Mouse (Mus musculus): ENCODE data around the gene Tmem151b. TPM values are rescaled to one million over a fixed set of nuclear protein-coding genes. Genes with fewer than 3 reads are reported as not detected.

Gene Tmem151b
- under 1 TPM in 1 of 2 experiments, not detected in 1; 0.08 TPM for total RNA-seq (2021)

DNA sequence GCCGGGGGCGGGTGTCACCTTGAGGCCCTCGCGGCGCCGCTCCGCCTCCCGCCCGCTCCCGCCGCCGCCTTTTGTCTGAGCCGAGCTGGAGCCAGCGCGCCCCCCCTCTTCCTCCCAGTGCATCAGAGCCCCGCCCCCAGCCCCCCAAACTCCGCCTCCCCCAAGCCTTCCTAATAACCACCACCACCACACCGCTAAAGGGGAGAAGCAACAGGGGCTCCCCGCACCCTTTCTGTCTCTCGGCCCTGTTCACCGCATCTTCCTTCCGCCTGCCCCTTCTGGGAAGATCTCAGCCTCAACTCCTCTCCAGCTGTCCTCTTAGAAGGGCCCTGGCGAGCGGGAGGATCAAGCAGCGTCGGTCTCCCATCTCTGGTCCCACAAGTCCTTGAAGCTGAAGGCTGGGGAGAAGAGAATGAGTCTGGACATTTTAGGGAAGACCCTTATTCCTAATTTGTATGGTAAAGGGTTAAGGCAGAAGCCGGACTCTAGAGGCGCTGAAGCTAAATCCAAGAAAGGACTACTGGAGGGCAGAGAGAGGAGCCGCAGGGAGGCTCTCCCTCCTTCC lies at the start of gene Tmem151b:
Gene Tmem151b (minus strand): TSS at position 61 of the 565 bp plus-strand sequence.
- intact Hi-C loops (cut with DNase I), result no loop called here
- no peak for DNase-seq

DNA sequence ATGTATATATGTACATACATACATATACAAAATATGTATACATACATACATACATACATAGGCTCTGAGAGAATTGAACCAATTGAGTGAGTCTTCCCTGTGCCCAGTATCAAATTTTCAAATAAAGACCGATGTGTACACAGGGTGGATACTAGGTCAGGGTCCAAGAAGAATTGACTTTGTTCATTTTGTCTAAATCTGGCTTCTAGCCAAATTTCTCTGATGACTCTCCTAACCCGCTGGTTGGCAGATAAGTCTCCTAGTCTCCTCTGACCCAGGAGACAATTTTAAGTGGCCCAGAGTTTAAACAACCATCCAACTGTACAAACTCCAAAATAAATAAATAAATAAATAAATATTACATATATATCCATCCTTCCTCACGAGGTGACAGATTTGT lies 49.4 kb upstream of the Tmem151b start:
- intact Hi-C loops (cut with DNase I), result no loop called here
- no peak for DNase-seq

DNA sequence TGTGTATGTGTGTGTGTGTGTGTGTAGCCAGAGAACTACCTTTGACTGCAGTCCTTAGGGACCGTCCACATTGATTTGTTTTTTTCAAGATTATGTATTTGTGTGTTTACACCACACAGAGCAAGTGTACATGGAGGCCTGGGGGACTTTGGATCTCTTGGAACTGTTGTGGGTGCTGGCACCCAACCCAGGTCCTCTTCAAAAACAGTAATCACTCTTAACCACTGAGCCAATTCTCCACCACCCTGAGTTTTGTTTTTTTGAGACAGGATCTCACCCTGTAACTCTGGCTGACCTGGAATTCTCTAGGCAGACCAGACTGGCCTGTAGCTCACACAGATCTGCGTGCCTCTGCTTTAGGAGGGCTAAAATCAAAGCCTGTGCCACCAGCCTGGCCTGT lies 48.9 kb upstream of the Tmem151b start:
- intact Hi-C loops (cut with DNase I), result no loop called here
- DNase-seq, result no peak

DNA sequence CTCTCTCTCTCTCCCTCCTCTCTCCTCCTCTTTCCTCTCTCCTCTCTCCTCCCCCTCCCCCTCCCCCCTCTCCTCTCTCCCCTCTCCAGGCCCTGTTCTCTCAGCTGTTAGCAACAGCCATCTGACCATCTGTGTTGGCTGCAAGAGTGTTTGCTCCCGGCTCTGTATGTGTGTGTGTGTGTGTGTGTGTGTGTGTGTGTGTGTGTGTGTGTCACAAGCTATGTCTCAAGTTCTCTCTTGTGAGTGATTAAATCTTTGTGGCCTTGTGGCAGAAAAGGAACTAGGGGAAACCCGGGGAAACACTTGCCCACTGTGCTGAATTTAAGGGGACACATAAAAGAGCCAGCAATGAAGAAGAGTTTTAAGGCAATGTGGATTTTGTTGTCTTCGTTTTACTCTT lies 48.3 kb upstream of the Tmem151b start:
- DNase-seq, result peak in 1 of 2 experiments; percentile 57
- intact Hi-C loops (cut with DNase I), result no loop called here

DNA sequence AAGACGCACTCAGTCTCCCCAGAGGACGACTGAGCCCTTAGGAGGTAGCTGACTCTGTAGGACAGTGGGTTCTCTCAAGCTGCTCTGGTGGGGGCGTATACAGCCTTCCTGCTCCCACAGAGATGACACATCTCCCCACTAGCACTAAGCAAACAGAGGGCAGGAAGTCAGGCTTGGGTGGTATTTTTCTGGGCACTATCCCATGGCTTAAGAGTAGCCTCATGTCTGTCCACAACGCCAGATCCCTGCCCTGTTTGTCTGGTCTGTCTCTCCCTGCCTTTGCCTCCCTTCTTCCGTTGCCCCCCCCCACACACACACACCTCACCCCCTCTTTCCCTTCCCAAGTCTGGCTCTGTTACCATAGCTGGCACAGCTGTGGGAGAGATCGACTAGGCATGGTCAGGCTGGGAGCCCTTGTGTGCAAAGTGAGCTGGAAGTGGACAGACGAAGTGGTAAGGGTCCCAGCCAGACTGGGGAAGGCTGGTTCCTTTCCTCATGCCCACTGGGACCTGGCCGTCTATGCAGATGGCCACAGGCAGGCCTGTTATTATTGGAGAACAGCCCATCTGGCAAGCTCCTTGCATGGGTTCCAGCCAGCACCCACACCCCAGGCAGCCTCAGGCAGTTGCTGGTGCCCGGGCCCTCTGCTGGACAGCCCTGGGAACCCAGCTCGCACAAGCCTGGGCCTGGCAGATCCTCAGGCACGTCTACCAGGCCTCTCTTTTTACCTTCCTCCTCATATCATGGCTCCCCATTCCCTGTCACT lies 47.3 kb upstream of the Tmem151b start:
- DNase-seq, result peak; percentile 80 to 85
- intact Hi-C loops (cut with DNase I), result no loop called here

DNA sequence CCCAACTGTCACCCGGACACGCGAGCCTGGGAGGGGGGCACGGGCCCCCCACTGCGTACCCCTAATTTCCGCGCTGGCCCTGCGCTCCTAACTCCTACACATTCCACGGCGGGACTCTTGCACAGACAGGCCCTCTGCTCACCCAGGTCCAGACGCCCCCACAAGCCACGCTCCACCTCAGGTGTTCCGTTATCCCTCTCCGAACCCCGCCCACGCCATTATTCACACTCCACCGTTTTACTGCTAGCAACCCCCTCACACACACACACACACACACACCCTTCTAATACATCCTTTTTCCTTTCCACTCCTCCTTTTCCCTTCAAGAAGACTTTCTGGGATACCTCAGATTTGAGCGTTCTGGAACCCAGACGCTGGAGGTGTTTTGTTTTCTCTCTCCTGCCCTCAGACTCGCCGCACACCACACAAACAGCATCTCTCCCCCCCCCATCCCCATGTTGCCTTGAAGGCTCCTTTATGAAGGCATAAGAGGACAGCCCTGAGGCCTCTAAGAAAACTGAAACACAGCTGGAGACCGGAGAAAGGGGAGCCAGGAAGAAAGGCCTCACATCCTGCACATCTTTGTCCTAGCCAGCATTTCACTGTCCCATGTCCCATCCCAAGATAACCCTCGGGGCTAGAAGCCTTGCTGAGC lies 46.4 kb upstream of the Tmem151b start:
- intact Hi-C loops (cut with DNase I), result no loop called here
- peak in 1 of 2 experiments; percentile 38 for DNase-seq

DNA sequence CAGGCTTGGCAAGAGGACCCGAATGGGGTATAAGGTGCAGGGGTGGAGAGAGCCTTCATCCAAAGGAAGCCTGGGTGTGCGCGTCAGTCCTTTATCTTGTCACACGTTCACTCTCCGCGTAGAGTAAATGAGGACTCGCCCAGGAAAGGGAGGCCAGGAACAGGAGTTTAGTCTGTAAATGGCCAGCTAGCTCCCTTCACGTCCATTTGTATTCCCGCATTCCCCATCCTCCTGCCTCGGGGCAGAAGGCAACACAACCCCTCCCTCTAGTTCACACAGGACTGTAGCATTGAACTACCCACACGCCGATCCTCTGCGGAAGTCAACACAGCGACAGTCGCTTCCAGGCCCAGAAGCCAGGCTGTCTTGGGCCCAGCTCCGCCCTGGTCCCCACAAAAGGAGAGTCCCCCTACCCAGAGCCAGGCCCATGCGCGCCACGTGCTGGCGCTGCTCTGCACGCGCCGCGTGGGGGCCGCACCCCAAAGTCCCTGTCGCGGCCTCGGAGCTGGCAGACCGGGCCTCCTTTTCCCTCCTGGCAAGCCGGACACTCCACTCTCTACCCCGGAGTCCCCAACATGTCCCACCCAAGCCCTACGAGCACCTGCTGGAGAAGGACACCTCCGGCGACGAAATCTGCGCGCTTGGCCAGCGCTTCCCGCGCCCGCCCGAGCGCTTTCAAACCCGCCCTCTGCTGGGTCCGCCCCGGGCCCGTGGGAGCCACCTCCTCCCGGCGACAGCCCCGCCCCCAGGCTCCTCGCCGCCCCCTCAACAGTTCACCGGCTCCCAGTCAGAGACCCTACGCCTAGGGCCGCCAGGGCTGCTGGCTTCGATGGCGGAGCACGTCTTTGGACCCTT lies 45.6 kb upstream of the Tmem151b start:
- peak; percentile 83 to 87 for DNase-seq
- intact Hi-C loops (cut with DNase I), result no loop called here

DNA sequence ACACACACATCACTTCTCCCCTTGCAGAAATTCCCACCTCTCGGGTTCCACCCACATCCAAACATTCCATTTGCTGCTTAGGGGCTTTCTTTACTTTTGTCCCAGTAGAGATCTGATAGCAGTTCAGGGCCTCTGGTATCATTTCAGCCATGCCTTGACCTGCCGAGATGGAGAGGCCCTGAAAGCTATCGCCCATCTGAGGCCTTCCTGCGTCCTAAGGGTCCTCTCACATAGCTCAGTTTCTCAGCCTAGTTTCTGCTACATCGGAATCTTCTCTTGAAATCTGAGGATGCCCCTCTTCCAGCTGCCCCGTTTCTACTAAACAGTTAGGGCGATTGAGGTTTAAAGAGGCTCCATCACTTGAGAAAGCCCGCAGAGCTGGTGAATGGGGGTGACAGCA lies 44.7 kb upstream of the Tmem151b start:
- intact Hi-C loops (cut with DNase I), result no loop called here
- no peak for DNase-seq

DNA sequence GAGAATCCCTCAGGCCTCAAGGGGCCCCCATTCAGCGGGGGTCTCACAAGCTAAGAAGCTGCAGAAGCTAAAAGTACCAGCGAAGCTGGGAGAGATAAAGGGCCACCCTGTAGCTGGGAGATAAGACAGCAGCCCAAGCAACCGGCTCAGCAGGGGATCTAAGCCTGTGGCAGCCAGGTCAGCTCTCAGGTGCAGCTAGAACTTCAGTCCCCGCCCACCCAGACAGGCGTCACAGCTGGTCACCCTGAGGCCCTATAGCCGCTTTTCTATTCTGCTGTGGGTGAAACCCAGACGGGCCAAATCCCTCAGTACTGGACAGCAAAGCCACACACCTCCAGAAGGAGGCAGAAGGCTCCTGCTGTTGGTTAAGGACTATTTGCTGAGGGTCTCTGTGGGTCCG lies 44.0 kb upstream of the Tmem151b start:
- intact Hi-C loops (cut with DNase I), result no loop called here
- no peak for DNase-seq

DNA sequence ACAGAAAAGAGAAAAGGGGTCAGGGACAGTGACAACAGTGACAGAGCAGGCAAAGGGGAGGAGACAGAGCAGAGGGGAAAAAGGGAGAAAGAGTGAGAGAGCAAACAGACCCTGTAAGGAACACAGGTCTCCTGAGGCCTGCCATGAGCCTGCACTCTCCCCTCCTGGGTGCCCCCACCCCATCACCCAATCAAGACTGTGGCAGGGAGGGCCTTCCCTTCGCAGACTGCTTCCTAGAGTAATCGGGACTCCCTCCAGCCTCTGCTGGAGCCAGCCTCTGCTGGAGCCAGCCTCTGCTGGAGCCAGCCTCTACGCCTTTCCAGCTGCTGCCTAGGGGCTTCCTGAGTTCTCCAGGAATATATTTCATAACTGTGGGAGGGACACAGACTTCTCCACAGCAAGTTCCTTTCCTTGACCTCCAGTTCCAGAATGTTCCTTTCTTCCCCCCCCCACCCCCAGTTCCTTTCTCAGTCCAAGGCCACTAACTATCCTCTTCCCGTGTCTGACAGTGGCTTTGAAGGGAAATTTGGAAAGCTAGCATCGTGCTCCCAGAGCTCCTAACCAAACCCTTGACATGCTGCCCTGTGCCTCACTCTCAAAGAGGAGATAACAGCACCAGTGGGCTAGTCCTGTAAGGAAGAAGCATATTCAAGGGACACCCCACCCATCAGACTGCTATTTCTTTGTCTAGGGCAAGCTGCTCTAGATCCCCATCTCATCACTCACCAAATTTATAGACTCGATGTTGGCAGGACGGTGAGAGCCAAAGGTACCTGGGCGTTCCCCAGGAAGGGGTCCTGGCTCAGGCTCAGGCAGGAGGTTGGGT lies 43.3 kb upstream of the Tmem151b start:
- peak; percentile 67 to 78 for DNase-seq
- intact Hi-C loops (cut with DNase I), result no loop called here

DNA sequence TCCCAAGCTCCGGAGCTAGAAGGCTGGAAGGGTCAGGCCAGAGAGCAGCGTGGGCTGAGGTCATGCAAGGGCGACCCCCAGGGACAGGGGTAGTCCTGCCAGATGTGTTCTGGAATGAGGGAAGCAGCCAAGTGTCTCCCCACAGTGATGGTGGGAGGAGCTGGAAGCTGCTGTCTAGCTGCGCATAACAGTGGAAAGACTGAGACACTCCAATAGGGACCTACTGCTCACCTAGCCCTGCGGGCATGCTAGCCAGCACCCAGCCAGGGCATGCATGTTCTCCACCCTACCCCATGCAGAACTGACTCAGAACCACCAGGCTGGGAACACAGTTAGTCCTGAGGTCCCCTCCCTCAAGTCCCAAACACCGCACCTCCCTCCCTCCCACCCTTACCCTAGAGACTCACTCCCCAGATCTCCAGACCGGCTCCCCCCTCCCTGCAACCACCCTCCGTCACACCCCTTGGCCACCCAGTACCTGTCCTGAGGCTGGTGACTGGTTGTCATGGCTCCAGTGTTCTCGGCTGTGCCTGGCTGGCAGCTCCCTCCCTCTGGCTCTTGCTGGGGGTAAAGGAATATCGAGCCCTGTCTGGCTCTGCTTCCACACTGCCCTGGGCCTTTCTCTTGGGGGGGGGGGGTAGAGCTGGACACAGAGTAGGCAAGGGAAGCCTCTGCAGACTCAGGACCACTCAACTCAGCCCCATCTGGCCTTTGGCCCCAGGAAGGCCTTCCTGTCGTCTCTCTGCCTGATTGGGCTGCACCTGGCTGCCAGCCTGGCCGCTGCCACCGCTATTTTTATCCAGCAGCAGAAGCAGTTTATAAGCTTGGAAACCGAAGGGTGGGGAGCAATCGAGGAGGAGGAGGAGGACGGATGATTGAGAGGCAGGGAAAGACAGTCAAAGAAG lies 42.5 kb upstream of the Tmem151b start:
- peak; percentile 69 to 77 for DNase-seq
- intact Hi-C loops (cut with DNase I), result no loop called here

DNA sequence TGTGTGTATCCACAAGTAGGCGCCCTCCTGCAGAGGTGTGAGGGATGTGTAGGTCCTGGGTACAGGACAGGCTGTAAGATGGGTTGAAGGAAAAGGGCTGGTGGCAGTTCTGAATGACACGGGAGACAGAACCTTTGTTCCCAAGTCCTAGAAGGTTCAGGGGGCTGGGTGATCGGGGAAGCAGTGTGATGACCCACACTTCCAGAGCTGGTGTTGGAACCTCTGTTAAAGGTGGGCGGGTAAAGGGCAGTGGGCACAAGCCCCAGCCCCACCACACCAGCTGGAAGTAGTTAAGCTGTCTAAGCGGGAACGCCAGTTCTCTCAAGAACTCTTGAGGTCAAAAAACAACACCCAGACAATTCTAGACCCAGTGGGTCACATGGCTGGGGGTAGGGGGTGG lies 40.9 kb upstream of the Tmem151b start:
- DNase-seq, result no peak
- intact Hi-C loops (cut with DNase I), result no loop called here

DNA sequence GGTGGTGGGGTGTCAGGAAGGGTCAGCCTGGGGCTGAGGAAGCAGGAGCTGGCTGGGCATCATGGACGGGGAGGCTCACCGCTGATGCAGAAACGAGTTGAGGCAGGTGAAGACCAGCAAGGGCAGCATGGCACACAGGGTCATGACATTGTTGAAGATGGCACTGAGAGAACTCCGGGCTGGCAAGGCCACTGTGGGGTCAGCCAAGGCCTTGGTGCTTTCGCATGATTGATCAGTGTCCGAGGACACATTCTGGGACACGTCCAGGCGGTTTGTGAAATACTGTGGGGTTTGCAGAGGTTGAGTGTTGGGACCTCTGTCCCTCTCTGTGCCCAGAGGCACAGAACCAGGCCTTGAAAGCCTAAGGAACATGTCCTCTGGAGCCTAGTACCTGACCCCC lies 40.4 kb upstream of the Tmem151b start:
- intact Hi-C loops (cut with DNase I), result loop anchor here (10.0 kb wide), 1 partner anchor 445 kb away; the partner anchor contains the start of gene Vegfa
- DNase-seq, result no peak

DNA sequence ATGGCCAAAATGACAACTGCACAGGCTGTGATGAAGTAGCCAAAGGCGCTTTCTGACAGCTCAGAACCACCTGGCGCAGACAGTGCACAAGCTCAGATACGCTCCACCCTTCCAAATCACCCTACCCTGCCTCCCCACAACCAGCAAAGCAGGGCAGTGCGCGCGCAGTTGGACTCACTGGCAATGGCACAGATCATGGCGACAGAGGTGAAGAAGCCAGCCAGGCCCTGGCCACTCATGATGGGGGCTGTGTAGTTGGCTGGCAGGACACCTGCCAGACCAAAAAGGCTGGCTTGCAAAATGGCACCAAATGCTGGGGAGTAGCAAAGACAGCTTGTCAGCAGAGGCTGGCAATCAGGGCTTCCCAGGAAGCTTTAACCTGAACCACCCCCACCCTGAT lies 39.8 kb upstream of the Tmem151b start:
- intact Hi-C loops (cut with DNase I), result loop anchor here (10.0 kb wide), 1 partner anchor 446 kb away; the partner anchor contains the start of gene Vegfa
- DNase-seq, result no peak

DNA sequence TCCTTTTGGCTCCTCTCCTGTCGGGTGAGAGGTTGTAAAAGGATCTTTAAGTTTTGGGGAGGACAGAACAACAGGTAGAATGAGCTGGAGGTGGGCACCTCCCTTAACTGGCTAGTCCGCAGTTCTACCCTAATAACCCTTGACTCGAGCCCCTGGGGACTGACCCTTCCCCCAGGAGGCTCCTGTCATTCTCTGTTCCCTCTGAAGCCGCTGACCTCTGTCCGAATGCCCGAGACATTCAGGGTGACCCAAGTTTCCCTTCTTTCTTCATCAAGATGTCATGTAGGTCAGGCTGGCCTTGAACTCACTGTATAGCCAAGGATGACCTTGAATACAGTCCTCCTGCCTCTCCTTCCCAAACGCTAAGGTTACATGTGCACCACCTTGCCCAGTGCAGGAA lies 38.9 kb upstream of the Tmem151b start:
- intact Hi-C loops (cut with DNase I), result loop anchor here (10.0 kb wide), 1 partner anchor 446 kb away; the partner anchor contains the start of gene Vegfa
- no peak for DNase-seq

DNA sequence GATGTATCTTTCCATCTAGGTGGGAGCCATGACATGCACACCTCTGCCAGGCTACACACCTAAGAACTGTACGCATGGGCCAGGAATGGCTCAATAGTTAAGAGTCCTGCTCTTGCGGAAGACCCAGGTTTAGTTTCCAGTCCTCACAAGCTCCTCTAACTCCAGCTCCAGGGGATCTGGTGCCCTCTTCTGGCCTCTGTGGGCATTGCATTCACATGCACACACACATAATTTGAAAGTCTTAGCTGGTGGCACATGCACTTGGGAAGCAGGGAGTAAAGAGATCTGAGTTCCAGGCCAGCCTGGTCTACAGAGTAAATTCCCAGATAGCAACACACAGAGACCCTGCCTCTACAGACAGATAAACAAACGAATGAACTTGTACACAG lies 37.0 kb upstream of the Tmem151b start:
- intact Hi-C loops (cut with DNase I), result loop anchor here (10.0 kb wide), 1 partner anchor 448 kb away; the partner anchor contains the start of gene Vegfa
- no peak for DNase-seq

DNA sequence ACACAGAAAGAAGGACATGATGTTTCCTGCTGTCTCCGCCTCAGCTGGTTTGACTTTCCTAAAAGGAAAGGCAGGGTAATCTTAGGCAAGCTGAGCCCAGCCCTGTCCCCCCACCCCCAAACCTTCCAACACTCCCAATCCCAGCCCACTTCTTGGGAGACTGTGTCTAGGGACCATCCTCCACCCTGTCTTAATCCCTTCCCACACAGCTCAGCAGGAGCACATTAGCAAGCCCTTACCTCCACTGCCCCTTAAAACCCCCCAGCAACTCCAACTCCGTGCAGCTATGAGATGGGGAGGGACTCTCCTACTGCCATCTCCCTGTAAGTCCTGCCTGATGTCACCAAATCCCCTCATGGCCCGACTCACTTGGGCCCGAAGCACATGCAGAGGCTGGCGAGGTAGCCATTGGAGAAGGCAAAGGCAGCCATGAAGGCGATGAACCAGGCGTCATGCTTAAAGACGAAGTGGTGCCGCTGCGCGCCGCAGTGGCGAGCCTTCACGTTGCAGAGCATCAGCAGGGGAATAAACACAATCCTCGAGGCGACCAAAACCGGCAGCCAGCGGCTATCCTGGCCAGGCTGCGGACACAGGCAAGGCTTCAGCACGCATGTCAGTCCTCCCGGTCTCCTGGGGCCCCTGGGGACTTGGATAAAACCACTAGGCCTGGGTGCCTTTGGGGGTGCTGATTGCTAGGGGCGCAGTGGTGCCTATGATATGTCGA lies 36.4 kb upstream of the Tmem151b start:
- intact Hi-C loops (cut with DNase I), result loop anchor here (10.0 kb wide), 1 partner anchor 449 kb away; the partner anchor contains the start of gene Vegfa
- no peak for DNase-seq
